Mouse (Mus musculus) right cerebral cortex, adult 18-20 months (tissue): ENCODE measurements at regions not wholly inside any gene's neighbourhood (a gene's known extent, or its start where the extent isn't known, plus 50 kb on each side); places are given as distances from the start of the nearest gene placed in this dataset.
"Not testable (repeated sequence)": the region's sequence is repeated elsewhere in the genome, so short reads cannot be mapped to it uniquely, and the experiment has no call there.

Experiments
- DNase-seq: peaks from one replicate; pipeline ENCODE4 v3.0.0; 2022; ENCODE audit warnings: mixed read lengths

- DNase-seq: no peak
Measured at GRCm38 (mm10) chr2:71597956-71598355, 51.4 kb upstream of the Dlx2 start.

- DNase-seq: peak; percentile 28
Measured at GRCm38 (mm10) chr2:71598368-71598767, 51.8 kb upstream of the Dlx2 start.

- peak; percentile 78 for DNase-seq
Measured at GRCm38 (mm10) chr2:71598778-71599177, 52.2 kb upstream of the Dlx2 start.

GRCm38 (mm10) chr2:71600213-71600612 lies 53.7 kb upstream of the Dlx2 start:
- DNase-seq: no peak

- no peak for DNase-seq
Measured at GRCm38 (mm10) chr2:71600999-71601398, 54.4 kb upstream of the Dlx2 start.

- not testable (repeated sequence) for DNase-seq
Measured at GRCm38 (mm10) chr2:71603796-71604195, 57.2 kb upstream of the Dlx2 start.

- no peak for DNase-seq
Measured at GRCm38 (mm10) chr2:71605606-71606005, 59.1 kb upstream of the Dlx2 start.

GRCm38 (mm10) chr2:71607087-71607502 lies 60.5 kb upstream of the Dlx2 start:
- no peak for DNase-seq

- DNase-seq: no peak
Measured at GRCm38 (mm10) chr2:71613216-71613615, 66.7 kb upstream of the Dlx2 start.

- no peak for DNase-seq
Measured at GRCm38 (mm10) chr2:71616526-71616925, 70.0 kb upstream of the Dlx2 start.

GRCm38 (mm10) chr2:71621458-71621857 lies 74.9 kb upstream of the Dlx2 start:
- DNase-seq: no peak

- DNase-seq: no peak
Measured at GRCm38 (mm10) chr2:71622532-71623099, 76.1 kb upstream of the Dlx2 start.

GRCm38 (mm10) chr2:71623134-71623533 lies 76.6 kb upstream of the Dlx2 start:
- DNase-seq: no peak

- peak; percentile 86 for DNase-seq
Measured at GRCm38 (mm10) chr2:71625298-71625902, 78.8 kb upstream of the Dlx2 start.

- DNase-seq: no peak
Measured at GRCm38 (mm10) chr2:71626404-71626803, 79.8 kb upstream of the Dlx2 start.

- DNase-seq: peak; percentile 63
Measured at GRCm38 (mm10) chr2:71627097-71627755, 80.7 kb upstream of the Dlx2 start.

- DNase-seq: no peak
Measured at GRCm38 (mm10) chr2:71628821-71629220, 82.3 kb upstream of the Dlx2 start.

GRCm38 (mm10) chr2:71629301-71630142 lies 83.0 kb upstream of the Dlx2 start:
- DNase-seq: peak; percentile 67

GRCm38 (mm10) chr2:71630143-71630463 lies 83.5 kb upstream of the Dlx2 start:
- DNase-seq: peak; percentile 23

GRCm38 (mm10) chr2:71633471-71633870 lies 86.9 kb upstream of the Dlx2 start:
- no peak for DNase-seq

- peak; percentile 57 for DNase-seq
Measured at GRCm38 (mm10) chr2:71634471-71634870, 87.9 kb upstream of the Dlx2 start.

GRCm38 (mm10) chr2:71636134-71636533 lies 89.6 kb upstream of the Dlx2 start:
- no peak for DNase-seq

- DNase-seq: peak; percentile 28
Measured at GRCm38 (mm10) chr2:71636590-71636989, 90.0 kb upstream of the Dlx2 start.

- no peak for DNase-seq
Measured at GRCm38 (mm10) chr2:71640251-71640650, 93.7 kb upstream of the Dlx2 start.
